Mouse (Mus musculus): ENCODE data around the gene Chrm3. TPM values are rescaled to one million over a fixed set of nuclear protein-coding genes. Genes with fewer than 3 reads are reported as not detected.

The Chrm3 gene
- polyA plus RNA-seq, 1 experiment: not detected

DNA sequence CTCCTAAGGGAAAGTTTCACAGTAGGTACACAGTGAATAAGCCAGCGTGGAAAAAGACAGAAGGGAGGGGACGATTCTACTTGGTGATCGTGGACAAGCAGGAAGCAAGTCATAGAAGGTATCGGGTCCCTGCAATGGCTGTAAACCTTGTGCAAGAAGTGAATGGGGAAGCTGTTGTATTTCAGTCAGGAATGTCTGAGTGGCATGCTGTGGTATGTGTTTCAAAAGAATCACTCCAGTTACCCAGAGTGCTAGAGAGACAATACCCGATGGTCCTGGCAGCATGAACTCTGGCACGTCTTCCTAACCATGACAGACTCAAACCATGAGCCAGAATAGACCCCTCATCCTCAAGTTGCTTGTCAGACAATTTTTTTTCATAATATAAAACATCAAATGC lies 375.0 kb downstream of the Chrm3 start:
- TF ChIP-seq POLR2A (IDR thresholded peaks at IDR 0.05; ENCODE audit: insufficient read depth, low read length) (no peak), CTCF (IDR thresholded peaks at IDR 0.05; ENCODE audit: low read depth, low read length) (no peak), EP300 (IDR thresholded peaks at IDR 0.05; ENCODE audit: insufficient read depth, low read depth, low read length) (no peak)
- no peak overlapping the region for H3K9ac ChIP-seq (ENCODE audit: low read depth, poor library complexity, severe bottlenecking)
- no peaks in the 10 kb centered on the region for H3K4me1 ChIP-seq (ENCODE audit: control insufficient read depth, insufficient read depth, low read length)
- H3K27ac ChIP-seq (ENCODE audit: insufficient read depth, low read length): no peak overlapping the region
- H3K27me3 ChIP-seq (ENCODE audit: control insufficient read depth, insufficient read depth, low read length, poor library complexity, severe bottlenecking): no peaks in the 10 kb centered on the region
- no peak overlapping the region for H3K4me3 ChIP-seq (ENCODE audit: low read depth, low read length)
- no peaks in the 10 kb centered on the region for H3K36me3 ChIP-seq (ENCODE audit: control insufficient read depth, insufficient read depth, low read length, poor library complexity, severe bottlenecking)
- no peaks in the 10 kb centered on the region for H3K9me3 ChIP-seq (replicated peaks; ENCODE audit: control insufficient read depth, insufficient read depth, low read length, poor library complexity, severe bottlenecking)

DNA sequence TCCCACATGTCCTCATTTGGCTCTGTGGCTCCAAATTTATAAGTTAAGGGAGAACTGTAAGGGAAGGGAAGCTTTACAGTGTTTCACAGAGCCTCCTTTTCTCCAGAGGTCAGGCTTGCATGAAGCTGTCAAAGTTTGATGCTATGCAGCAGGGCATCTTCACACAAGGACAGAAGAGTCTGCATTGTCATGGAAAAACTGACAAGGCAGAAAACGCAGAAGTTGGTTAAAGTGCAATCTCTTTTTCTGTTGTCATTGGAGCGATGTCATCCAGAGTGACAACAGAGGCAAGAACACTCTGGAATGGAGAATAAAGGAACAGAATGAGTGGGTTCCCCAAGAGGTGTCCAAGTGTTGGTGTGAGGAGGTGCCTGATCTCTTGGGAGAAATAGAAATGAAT lies 377.4 kb downstream of the Chrm3 start:
- Histone ChIP-seq H3K4me3 (ENCODE audit: low read depth, low read length) (no peak overlapping the region), H3K4me1 (ENCODE audit: control insufficient read depth, insufficient read depth, low read length) (no peaks in the 10 kb centered on the region), H3K27ac (ENCODE audit: insufficient read depth, low read length) (no peak overlapping the region), H3K27me3 (ENCODE audit: control insufficient read depth, insufficient read depth, low read length, poor library complexity, severe bottlenecking) (no peaks in the 10 kb centered on the region), H3K36me3 (ENCODE audit: control insufficient read depth, insufficient read depth, low read length, poor library complexity, severe bottlenecking) (no peaks in the 10 kb centered on the region), H3K9me3 (replicated peaks; ENCODE audit: control insufficient read depth, insufficient read depth, low read length, poor library complexity, severe bottlenecking) (no peaks in the 10 kb centered on the region), H3K9ac (ENCODE audit: low read depth, poor library complexity, severe bottlenecking) (no peak overlapping the region)
- TF ChIP-seq POLR2A (IDR thresholded peaks at IDR 0.05; ENCODE audit: insufficient read depth, low read length) (no peak), EP300 (IDR thresholded peaks at IDR 0.05; ENCODE audit: insufficient read depth, low read depth, low read length) (no peak), CTCF (IDR thresholded peaks at IDR 0.05; ENCODE audit: low read depth, low read length) (no peak)

DNA sequence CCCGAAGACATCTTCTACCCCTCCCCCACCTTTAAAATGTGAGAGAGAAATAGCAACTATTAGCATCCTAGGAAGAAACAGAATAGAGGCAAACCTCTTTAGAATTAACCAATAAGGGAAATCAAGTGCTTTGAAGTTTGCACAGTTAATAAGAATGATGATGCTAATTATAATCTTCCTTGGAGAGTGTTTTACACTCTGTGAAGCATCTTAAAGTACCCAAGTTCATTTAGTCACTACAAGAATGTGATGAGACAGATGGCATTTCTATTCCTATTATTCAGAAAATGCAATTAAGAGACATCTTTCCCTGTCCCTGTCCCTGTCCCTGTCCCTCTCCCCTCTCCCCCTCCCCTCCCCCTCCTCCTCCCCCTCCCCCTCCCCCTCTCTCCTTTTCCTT lies 382.9 kb downstream of the Chrm3 start:
- no peaks in the 10 kb centered on the region for H3K4me1 ChIP-seq (ENCODE audit: control insufficient read depth, insufficient read depth, low read length)
- no peaks in the 10 kb centered on the region for H3K36me3 ChIP-seq (ENCODE audit: control insufficient read depth, insufficient read depth, low read length, poor library complexity, severe bottlenecking)
- no peaks in the 10 kb centered on the region for H3K9me3 ChIP-seq (replicated peaks; ENCODE audit: control insufficient read depth, insufficient read depth, low read length, poor library complexity, severe bottlenecking)
- H3K9ac ChIP-seq (ENCODE audit: low read depth, poor library complexity, severe bottlenecking): no peak overlapping the region
- no peak overlapping the region for H3K27ac ChIP-seq (ENCODE audit: insufficient read depth, low read length)
- H3K27me3 ChIP-seq (ENCODE audit: control insufficient read depth, insufficient read depth, low read length, poor library complexity, severe bottlenecking): no peaks in the 10 kb centered on the region
- H3K4me3 ChIP-seq (ENCODE audit: low read depth, low read length): no peak overlapping the region
- TF ChIP-seq CTCF (IDR thresholded peaks at IDR 0.05; ENCODE audit: low read depth, low read length) (no peak), POLR2A (IDR thresholded peaks at IDR 0.05; ENCODE audit: insufficient read depth, low read length) (no peak)

DNA sequence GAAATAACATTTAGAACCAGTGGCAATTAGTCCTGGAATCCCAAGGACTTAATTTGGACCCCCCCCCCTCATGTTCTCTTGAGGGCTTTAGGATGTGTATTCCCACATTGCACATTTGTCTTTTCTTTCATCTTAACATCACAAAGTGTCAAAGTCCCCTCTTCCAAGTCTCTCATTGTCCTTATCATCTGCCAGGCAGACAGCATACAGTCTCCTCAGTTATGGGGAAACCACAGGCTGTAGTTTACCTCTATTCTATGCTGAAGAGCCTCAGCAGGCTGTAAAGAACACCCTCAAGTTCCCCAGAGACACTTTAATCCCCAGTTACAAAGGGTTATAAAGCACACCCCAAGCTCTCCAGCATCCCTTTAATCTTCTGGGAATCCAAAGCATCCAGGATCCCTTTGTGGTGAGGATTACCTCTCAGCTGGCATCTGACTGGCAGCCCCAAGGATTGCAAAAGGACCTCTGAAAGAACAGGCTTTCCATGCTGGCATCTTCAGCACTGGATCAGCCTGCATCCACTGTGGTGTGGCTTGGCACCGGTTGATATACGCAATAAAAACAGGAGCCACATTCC lies 386.8 kb downstream of the Chrm3 start:
- Histone ChIP-seq H3K4me3 (ENCODE audit: low read depth, low read length) (no peak overlapping the region), H3K9ac (ENCODE audit: low read depth, poor library complexity, severe bottlenecking) (no peak overlapping the region), H3K27me3 (ENCODE audit: control insufficient read depth, insufficient read depth, low read length, poor library complexity, severe bottlenecking) (no peaks in the 10 kb centered on the region), H3K4me1 (ENCODE audit: control insufficient read depth, insufficient read depth, low read length) (no peaks in the 10 kb centered on the region), H3K27ac (ENCODE audit: insufficient read depth, low read length) (no peak overlapping the region), H3K36me3 (ENCODE audit: control insufficient read depth, insufficient read depth, low read length, poor library complexity, severe bottlenecking) (no peaks in the 10 kb centered on the region), H3K9me3 (replicated peaks; ENCODE audit: control insufficient read depth, insufficient read depth, low read length, poor library complexity, severe bottlenecking) (no peaks in the 10 kb centered on the region)
- TF ChIP-seq EP300 (IDR thresholded peaks at IDR 0.05; ENCODE audit: insufficient read depth, low read depth, low read length) (no peak), POLR2A (IDR thresholded peaks at IDR 0.05; ENCODE audit: insufficient read depth, low read length) (no peak), CTCF (IDR thresholded peaks at IDR 0.05; ENCODE audit: low read depth, low read length) (no peak)

DNA sequence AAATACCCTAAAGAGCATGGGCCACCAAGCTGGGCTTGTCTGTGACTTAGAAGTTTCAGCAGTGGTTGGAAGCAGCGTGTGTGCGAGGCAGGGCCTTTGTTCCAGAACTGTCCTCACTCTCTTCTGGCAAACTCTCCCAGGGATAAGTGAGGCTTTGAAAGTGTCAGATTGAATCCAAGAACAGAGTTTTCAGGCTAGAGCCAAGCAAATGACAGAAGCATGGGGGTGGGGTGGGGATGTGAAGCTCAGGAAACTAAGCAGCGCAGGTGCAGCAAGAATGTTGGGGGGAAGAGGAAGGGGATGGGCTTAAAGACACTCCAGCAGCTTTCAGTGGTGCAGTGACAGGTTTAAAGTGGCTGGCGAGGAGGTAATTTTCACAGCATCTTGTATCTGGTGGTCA lies 388.8 kb downstream of the Chrm3 start:
- no peak for TF ChIP-seq CTCF (IDR thresholded peaks at IDR 0.05; ENCODE audit: low read depth, low read length)
- no peak for TF ChIP-seq EP300 (IDR thresholded peaks at IDR 0.05; ENCODE audit: insufficient read depth, low read depth, low read length)
- TF ChIP-seq POLR2A (IDR thresholded peaks at IDR 0.05; ENCODE audit: insufficient read depth, low read length): no peak
- Histone ChIP-seq H3K9me3 (replicated peaks; ENCODE audit: control insufficient read depth, insufficient read depth, low read length, poor library complexity, severe bottlenecking) (no peaks in the 10 kb centered on the region), H3K27me3 (ENCODE audit: control insufficient read depth, insufficient read depth, low read length, poor library complexity, severe bottlenecking) (no peaks in the 10 kb centered on the region), H3K4me1 (ENCODE audit: control insufficient read depth, insufficient read depth, low read length) (no peaks in the 10 kb centered on the region), H3K27ac (ENCODE audit: insufficient read depth, low read length) (no peak overlapping the region), H3K36me3 (ENCODE audit: control insufficient read depth, insufficient read depth, low read length, poor library complexity, severe bottlenecking) (no peaks in the 10 kb centered on the region), H3K9ac (ENCODE audit: low read depth, poor library complexity, severe bottlenecking) (no peak overlapping the region), H3K4me3 (ENCODE audit: low read depth, low read length) (no peak overlapping the region)

DNA sequence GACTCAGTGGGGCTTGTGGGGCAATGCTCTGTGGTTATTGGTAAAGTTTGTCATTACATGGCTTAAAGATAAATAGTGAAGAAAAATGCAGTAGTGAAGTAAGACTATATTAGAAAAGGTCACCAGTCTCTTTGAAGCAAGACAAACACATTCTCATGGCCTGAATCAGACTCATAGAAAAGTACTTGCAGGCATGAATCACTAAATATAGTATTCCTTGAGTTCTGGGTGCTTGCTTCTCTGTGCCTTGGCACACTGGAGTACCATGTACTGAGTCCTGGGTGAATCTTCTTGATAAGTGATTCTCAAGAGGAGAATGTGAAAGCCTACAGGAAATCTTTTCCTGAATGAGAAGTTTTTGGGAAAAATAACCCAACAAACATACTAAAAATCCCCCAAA lies 408.0 kb downstream of the Chrm3 start:
- H3K4me1 ChIP-seq (ENCODE audit: control insufficient read depth, insufficient read depth, low read length): no peaks in the 10 kb centered on the region
- TF ChIP-seq POLR2A (IDR thresholded peaks at IDR 0.05; ENCODE audit: insufficient read depth, low read length) (no peak), CTCF (IDR thresholded peaks at IDR 0.05; ENCODE audit: low read depth, low read length) (no peak)
- no peak overlapping the region for H3K4me3 ChIP-seq (ENCODE audit: low read depth, low read length)

More for the DNA sequence above, 408.0 kb downstream of the Chrm3 start:
- no peak overlapping the region for H3K27ac ChIP-seq (ENCODE audit: insufficient read depth, low read length)
- H3K36me3 ChIP-seq (ENCODE audit: control insufficient read depth, insufficient read depth, low read length, poor library complexity, severe bottlenecking): no peaks in the 10 kb centered on the region
- no peak overlapping the region for H3K9ac ChIP-seq (ENCODE audit: low read depth, poor library complexity, severe bottlenecking)
- no peaks in the 10 kb centered on the region for H3K9me3 ChIP-seq (replicated peaks; ENCODE audit: control insufficient read depth, insufficient read depth, low read length, poor library complexity, severe bottlenecking)
- no peaks in the 10 kb centered on the region for H3K27me3 ChIP-seq (ENCODE audit: control insufficient read depth, insufficient read depth, low read length, poor library complexity, severe bottlenecking)
